Mouse (Mus musculus): ENCODE measurements around the gene Agpat4.

- TF ChIP-seq CTCF (IDR thresholded peaks at IDR 0.05; ENCODE audit: control insufficient read depth, insufficient read depth, insufficient read length) (no peak), MYOD1 (IDR thresholded peaks at IDR 0.05; ENCODE audit: control insufficient read depth, insufficient read length, low read depth) (no peak), MYOG (IDR thresholded peaks at IDR 0.05; ENCODE audit: control insufficient read depth, extremely low read depth, insufficient read length) (no peak), MAX (IDR thresholded peaks at IDR 0.05) (no peak), FOSL1 (IDR thresholded peaks at IDR 0.05; ENCODE audit: insufficient read depth, low read length, poor library complexity, severe bottlenecking) (no peak), CEBPB (IDR thresholded peaks at IDR 0.05; ENCODE audit: low read depth) (no peak)
Observed at GRCm38 (mm10) chr17:12133985-12134384, 15.5 kb downstream of the Agpat4 start.
